Mouse (Mus musculus): ENCODE data around the gene Adamtsl3.
A peak's percentile ranks its signal among the peaks of the same experiment; 100 is the strongest.

Adamtsl3 gene

DNA sequence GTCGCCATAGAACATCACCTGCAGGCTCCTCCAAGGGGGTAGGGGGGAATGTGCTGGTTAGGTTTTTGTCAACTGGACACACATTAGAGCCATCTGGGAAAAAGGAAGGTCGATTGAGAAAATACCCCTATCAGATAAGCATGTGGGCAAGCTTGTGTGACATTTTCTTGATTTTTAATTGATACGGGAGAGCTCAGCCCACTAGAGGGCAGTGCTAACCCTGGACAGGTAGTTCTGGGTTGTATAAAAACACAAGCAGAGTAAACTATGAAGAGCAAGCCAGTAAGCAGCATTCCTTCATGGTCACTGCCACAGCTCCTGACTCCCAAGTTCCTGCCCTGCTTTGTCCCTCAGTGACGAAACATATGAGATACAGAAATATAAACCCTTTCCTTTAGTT lies 197.7 kb downstream of the Adamtsl3 start:
- peak; percentile 15 for DNase-seq

GRCm38 (mm10) chr7:82533747-82534504 lies 198.4 kb downstream of the Adamtsl3 start:
- DNase-seq, result peak; percentile 88

DNA sequence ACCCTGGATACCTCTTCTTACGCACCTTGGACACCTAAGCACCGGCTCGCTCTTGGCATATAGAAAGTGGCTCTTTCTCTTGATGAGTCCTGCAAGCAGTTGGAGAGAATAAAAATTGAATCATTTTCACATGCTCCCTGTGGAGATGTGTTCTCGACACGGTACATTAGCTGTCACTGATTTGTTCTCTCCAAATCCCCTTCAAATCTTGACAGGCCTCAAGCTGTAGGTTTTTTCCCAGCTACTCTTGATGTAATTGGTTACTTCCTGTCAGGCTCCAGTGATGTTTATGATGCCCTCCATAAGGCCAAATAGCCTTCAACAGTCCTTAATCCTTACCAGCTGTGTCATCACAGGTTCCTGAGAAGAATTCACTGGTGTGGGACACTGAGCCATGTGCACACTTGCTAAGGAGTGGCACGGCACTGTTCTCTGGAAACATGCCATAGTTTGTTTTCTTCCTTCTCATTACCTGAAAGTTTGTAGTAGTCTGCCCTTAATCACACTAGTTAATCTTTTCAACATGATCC lies 209.0 kb downstream of the Adamtsl3 start:
- no peak for DNase-seq

DNA sequence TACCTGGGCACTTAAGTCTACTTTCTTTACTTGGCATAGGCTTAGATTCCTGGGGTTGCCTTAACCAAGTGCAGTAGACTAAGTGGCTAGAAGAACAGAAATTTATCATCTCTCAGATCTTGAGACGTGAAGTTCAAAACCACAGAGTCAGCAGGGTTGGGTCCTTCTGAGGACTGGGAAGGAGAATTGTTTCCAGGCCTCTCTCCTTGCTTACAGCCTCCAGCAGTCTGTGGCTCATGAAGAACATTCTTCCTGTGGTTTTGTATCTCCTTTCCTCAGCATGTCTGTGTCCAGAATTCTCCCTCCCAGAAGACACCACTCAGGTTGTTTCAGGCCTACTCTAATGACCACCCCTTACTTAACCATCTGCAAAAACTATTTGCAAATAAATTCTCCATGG lies 216.5 kb downstream of the Adamtsl3 start:
- DNase-seq, result no peak

DNA sequence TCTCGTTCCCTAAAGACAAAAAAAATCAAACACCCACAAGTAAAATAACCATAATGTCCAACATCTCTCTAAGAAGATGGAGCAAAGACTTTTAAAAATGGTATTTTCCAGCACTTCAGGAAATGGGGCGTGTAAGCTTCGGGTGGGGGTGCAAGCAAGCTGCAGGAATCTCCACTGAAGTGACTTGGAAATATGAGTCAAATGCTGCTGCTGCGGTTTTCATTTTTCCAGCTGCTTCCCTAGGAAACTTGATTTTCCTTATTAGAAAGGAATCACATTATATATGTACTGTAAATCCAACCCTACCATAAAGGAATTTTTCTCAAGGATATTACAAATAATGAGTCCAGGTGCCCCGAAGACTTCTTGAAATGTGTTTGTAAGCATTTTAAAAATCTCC lies 220.3 kb downstream of the Adamtsl3 start:
- DNase-seq, result no peak

- DNase-seq, result no peak
Measured at GRCm38 (mm10) chr7:82556417-82556816, 220.9 kb downstream of the Adamtsl3 start.

DNA sequence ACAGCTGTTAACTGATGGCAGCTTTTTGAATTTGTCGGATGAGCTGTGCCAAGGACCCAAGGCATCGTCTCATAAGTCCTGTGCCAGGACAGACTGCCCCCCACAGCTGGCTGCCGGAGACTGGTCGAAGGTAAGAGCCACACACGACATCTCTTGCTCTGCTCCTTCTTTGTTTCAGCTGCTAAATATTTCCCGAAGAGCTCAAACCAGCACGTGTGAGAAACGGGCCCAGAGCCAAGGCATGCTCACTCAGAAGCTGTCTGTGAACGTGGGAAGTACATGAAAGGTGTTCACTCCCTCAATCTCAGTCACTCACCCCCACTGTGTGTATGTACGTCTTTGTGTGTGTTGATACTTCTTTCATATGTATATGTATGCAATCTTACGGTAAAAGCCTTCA lies 221.6 kb downstream of the Adamtsl3 start:
- no peak for DNase-seq

DNA sequence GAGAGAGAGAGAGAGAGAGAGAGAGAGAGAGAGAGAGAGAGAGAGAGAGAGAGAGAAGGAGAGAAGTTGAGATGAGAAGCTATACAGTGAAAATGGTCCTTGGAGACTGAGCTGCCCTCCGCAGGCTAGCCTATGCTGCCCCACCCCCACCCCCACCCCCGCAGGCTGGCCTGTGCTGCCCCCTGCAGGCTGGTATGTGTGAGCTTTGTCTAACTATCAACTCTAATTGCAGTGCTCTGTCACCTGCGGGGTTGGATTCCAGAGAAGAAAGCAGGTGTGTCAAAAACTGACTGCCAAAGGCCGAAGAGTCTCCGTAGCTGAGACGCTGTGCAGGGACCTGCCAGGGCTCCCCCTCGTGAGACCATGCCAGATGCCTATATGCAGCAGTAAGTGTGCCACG lies 231.2 kb downstream of the Adamtsl3 start:
- no peak for DNase-seq

GRCm38 (mm10) chr7:82567811-82568210 lies 232.3 kb downstream of the Adamtsl3 start:
- no peak for DNase-seq

- DNase-seq, result no peak
Measured at GRCm38 (mm10) chr7:82572981-82573380, 237.5 kb downstream of the Adamtsl3 start.

- DNase-seq, result no peak
Measured at GRCm38 (mm10) chr7:82580007-82580406, 244.5 kb downstream of the Adamtsl3 start.

- DNase-seq, result no peak
Measured at GRCm38 (mm10) chr7:82581802-82582201, 246.3 kb downstream of the Adamtsl3 start.

DNA sequence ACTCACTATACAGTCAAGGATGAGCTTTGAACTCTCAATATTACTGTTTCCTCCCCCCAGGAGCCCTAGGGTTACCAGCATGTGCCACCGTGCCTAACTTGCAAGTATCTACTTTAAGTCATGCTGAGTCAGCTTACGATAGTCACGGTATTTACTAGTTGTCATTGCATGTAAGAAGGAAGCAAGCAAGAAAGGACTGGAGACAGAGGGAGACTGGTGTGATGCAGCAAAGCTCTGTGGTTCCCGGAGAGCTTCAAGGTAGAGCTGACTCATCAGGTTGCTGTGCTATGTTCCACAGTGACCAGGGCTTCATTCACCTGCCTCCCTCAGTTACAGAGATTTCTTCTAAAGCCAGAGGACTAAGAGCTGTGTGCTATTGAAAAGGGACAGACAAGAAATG lies 247.0 kb downstream of the Adamtsl3 start:
- no peak for DNase-seq

- no peak for DNase-seq
Measured at GRCm38 (mm10) chr7:82590931-82591330, 255.4 kb downstream of the Adamtsl3 start.

- no peak for DNase-seq
Measured at GRCm38 (mm10) chr7:82602008-82602407, 266.5 kb downstream of the Adamtsl3 start.

DNA sequence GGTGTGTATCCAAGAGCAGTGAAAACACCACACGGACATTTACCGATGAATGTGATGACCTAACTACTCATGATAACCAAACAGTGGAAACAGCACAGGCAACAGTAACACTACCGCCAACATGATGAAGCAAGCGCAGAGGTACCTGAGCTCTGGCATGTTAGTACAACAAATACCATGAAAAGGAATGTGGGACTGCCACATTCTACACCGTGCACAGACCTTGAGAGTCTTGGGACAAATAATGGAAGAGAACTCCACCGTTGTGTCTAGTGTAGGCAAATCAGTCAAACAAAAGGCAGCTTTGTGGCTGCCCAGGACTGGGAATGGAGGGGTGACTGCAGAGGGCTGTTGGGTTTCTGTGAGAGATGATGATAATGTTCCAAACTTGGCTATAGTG lies 269.9 kb downstream of the Adamtsl3 start:
- DNase-seq, result no peak

DNA sequence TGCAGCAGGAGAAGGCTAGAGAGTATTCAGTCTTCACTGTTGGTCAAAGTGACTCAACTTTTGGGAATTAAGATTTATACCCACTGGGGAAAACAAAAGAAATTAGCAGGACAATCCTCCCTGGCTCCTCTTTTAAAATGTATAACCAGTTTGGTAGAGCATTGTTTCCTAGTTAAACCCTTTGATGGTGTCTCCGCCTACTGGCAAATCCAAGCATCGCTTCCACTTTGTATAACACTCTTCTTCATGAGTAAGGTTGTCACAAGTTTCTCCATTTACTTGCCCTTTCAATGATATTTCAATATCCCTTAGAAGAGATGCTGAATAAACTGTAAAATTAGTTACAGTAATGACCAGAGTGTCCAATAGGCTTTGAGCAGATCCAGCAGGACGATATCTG lies 274.1 kb downstream of the Adamtsl3 start:
- peak; percentile 49 for DNase-seq

GRCm38 (mm10) chr7:82625342-82625741 lies 289.8 kb downstream of the Adamtsl3 start:
- DNase-seq, result peak; percentile 86

- DNase-seq, result no peak
Measured at GRCm38 (mm10) chr7:82647183-82647582, 311.7 kb downstream of the Adamtsl3 start.

DNA sequence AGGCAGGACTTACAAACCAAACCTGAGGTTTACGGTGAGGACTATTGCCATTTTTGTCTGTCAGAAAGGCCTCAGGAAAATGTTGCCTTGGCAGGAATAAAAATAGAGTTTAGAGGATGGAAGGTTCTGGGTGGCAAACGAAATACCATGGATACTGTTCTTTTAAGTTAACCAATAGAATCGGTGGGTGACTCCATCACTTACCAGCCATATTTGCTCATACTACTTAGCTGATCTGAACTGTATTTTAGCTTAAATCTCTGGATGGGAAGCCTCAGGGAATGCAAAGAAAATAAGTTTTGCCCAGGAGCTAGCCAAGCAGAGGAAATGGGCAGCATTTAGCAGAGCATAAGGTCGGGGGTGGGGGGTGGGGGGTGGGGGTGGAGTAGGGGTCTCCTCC lies 312.4 kb downstream of the Adamtsl3 start:
- no peak for DNase-seq

DNA sequence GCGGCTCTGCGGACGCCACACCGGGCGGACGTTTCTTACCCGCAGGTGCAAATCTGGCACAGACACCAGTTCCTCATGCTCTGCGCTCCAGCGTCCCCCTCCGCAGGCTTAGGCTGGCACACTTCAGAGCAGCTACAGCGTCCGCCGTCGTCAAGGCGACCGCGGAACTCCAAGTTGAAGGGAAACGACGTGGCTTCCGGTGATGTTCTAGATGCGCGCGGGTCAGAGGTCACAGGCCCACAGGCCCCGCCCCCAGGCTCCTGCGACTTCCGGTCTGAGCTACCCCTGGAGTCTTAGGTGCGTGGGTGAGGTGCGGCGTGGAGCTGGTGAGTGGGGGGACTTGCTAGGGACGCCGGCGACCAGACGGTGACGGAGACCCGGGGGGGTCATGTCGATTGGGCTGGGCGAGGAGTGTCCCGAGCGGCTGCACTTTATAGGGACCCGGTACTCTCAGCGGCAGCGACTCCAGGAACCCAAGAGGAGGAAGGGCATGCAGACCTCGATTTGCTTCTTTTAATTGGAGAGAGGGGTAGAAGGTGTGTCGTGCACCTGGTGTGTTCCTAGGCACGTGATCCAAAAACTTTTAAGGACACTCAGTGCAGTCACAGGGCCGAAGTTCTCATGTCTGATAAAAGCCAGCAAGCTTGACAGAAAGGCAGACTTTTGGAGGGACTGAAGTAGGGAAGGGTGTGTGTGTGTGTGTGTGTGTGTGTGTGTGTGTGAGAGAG lies 313.0 kb downstream of the Adamtsl3 start, which contains the start of the genes Saxo2 and Efl1:
TSS of gene Saxo2 (minus strand) at position 176 of the 728 bp plus-strand sequence.
TSS of gene Efl1 (plus strand) at position 262 of the 728 bp plus-strand sequence.
- DNase-seq, result peak; percentile 97

- DNase-seq, result peak; percentile 18
Measured at GRCm38 (mm10) chr7:82649081-82649445, 313.6 kb downstream of the Adamtsl3 start.

All from kidney, postnatal 10 days (tissue).